Mouse (Mus musculus) adrenal gland, adult 8-10 months (tissue): ENCODE measurements around the gene Wfikkn2. TPM values are rescaled to one million over a fixed set of nuclear protein-coding genes. Genes with fewer than 3 reads are reported as not detected.

ENCODE experiments used
- DNase-seq: peaks from one replicate; pipeline ENCODE4 v3.0.0; 2022
- total RNA-seq, 4 experiments: library from RNA; stranded (reverse); gene quantifications; 2 replicates each; pipeline ENCODE4 v1.2.4; 2022

Gene Wfikkn2
- total RNA-seq, 4 experiments from 2014 or later = 0.26 to 2.2 (median 0.97) TPM

GRCm38 (mm10) chr11:94261585-94262370 lies 16.0 kb upstream of the Wfikkn2 start:
- DNase-seq = no peak

- no peak for DNase-seq
Observed at GRCm38 (mm10) chr11:94259814-94260213, 14.0 kb upstream of the Wfikkn2 start.

GRCm38 (mm10) chr11:94257987-94258386 lies 12.2 kb upstream of the Wfikkn2 start:
- no peak for DNase-seq

- DNase-seq = no peak
Observed at GRCm38 (mm10) chr11:94255733-94256132, 9.9 kb upstream of the Wfikkn2 start.

- no peak for DNase-seq
Observed at GRCm38 (mm10) chr11:94253691-94254090, 7.9 kb upstream of the Wfikkn2 start.

GRCm38 (mm10) chr11:94253156-94253555 lies 7.4 kb upstream of the Wfikkn2 start:
- no peak for DNase-seq

- DNase-seq = no peak
Observed at GRCm38 (mm10) chr11:94246789-94247061, 920 bp upstream of the Wfikkn2 start.

- DNase-seq = no peak
Observed at GRCm38 (mm10) chr11:94244385-94244784, 1.4 kb downstream of the Wfikkn2 start.

GRCm38 (mm10) chr11:94243422-94244180 lies 2.2 kb downstream of the Wfikkn2 start:
- DNase-seq = no peak

- no peak for DNase-seq
Observed at GRCm38 (mm10) chr11:94242760-94243421, 2.9 kb downstream of the Wfikkn2 start.

- DNase-seq = no peak
Observed at GRCm38 (mm10) chr11:94239706-94240105, 6.1 kb downstream of the Wfikkn2 start.

- DNase-seq = no peak
Observed at GRCm38 (mm10) chr11:94238786-94239185, 7.0 kb downstream of the Wfikkn2 start.

- DNase-seq = peak; percentile 42
Observed at GRCm38 (mm10) chr11:94236074-94236473, 9.7 kb downstream of the Wfikkn2 start.

- no peak for DNase-seq
Observed at GRCm38 (mm10) chr11:94234857-94235256, 10.9 kb downstream of the Wfikkn2 start.

GRCm38 (mm10) chr11:94234380-94234779 lies 11.4 kb downstream of the Wfikkn2 start:
- no peak for DNase-seq

- DNase-seq = no peak
Observed at GRCm38 (mm10) chr11:94233405-94233804, 12.4 kb downstream of the Wfikkn2 start.

GRCm38 (mm10) chr11:94231821-94232552 lies 13.8 kb downstream of the Wfikkn2 start:
- no peak for DNase-seq

- no peak for DNase-seq
Observed at GRCm38 (mm10) chr11:94230244-94230643, 15.6 kb downstream of the Wfikkn2 start.

- no peak for DNase-seq
Observed at GRCm38 (mm10) chr11:94229207-94229960, 16.4 kb downstream of the Wfikkn2 start.

- DNase-seq = no peak
Observed at GRCm38 (mm10) chr11:94228416-94228815, 17.4 kb downstream of the Wfikkn2 start.

GRCm38 (mm10) chr11:94225985-94226384 lies 19.8 kb downstream of the Wfikkn2 start:
- no peak for DNase-seq

GRCm38 (mm10) chr11:94223531-94223930 lies 22.3 kb downstream of the Wfikkn2 start:
- no peak for DNase-seq
